In genomic region chr2:173218416-173219141, GRCm38 (mm10) we compare ENCODE assay signal across 9 mouse cellular contexts. TPM values are rescaled to one million over a fixed set of nuclear protein-coding genes. Genes with fewer than 3 reads are reported as not detected.
DNase-seq lines count a peak whose midpoint lies in the region; ATAC-seq lines count a peak whose summit lies in the region.
"Had no signal": no experiment of that assay in that cellular context is flagged by ENCODE, and none has a peak within 500 bp of the region (broad histone marks: within the 10 kb centered on the region; RNA-seq: fewer than 3 reads in every experiment).

TSS of gene Zbp1 (minus strand) at chr2:173218923.

- H3K9ac ChIP-seq in heart, embryonic 11.5 days (ENCODE audit: low read depth, low read length), result no peak within 1 kb of the TSS
- H3K9ac ChIP-seq: stomach, embryonic 15.5 days had no signal

- 61% methylated on average over 11 of the region's 11 CpGs for WGBS in heart, embryonic 11.5 days (ENCODE audit: insufficient replicate concordance)
- WGBS in embryonic facial prominence, embryonic 10.5 days, result 76% methylated on average over 11 of the region's 11 CpGs

- no peak for ATAC-seq in heart, embryonic 11.5 days (replicated peaks; ENCODE audit: insufficient number of reproducible peaks, low FRiP score, low TSS enrichment)
- ATAC-seq in monocyte, adult 5-6 weeks (replicated peaks; ENCODE audit: insufficient number of reproducible peaks, low FRiP score, low TSS enrichment, poor library complexity, severe bottlenecking), result peak; percentile 76

- peak; percentile 46 to 61 for DNase-seq in heart, adult 9 months (ENCODE audit: low spot score in 2 of 2)
- peak; percentile 67 for DNase-seq in 416B (ENCODE audit: low read depth)
- DNase-seq in yolk sac, embryonic 10.5 days (ENCODE audit: low spot score), result no peak
- DNase-seq in adrenal gland, postnatal 25 days, result no peak
- no peak for DNase-seq in embryonic facial prominence, embryonic 10.5 days (ENCODE audit: low spot score)

- H3K27ac ChIP-seq in heart, embryonic 11.5 days (ENCODE audit: low read depth, low read length), result no peak within 1 kb of the TSS
- no peak within 1 kb of the TSS for H3K27ac ChIP-seq in brown adipose tissue, adult 24 weeks (replicated peaks; ENCODE audit: low read depth, low read length)
- H3K27ac ChIP-seq in embryonic facial prominence, embryonic 10.5 days (replicated peaks), result no peak within 1 kb of the TSS
- H3K27ac ChIP-seq: stomach, embryonic 15.5 days had no signal

- H3K4me3 ChIP-seq in heart, embryonic 11.5 days (ENCODE audit: low read depth, low read length), result no peak within 1 kb of the TSS
- H3K4me3 ChIP-seq in brown adipose tissue, adult 24 weeks (ENCODE audit: insufficient read depth, low read depth, low read length), result peak within 1 kb of the TSS; percentile 34
- no peak within 1 kb of the TSS for H3K4me3 ChIP-seq in embryonic facial prominence, embryonic 10.5 days
- H3K4me3 ChIP-seq: stomach, embryonic 15.5 days had no signal

- H3K27me3 ChIP-seq in heart, embryonic 11.5 days (ENCODE audit: control insufficient read depth, insufficient read depth, low read length), result peaks cover 13% of the 10 kb centered on the region
- peaks cover 9% of the 10 kb centered on the region; the same call in 1 of the 2 replicates for H3K27me3 ChIP-seq in embryonic facial prominence, embryonic 10.5 days (replicated peaks; ENCODE audit: low read depth, poor library complexity, severe bottlenecking)
- H3K27me3 ChIP-seq: stomach, embryonic 15.5 days had no signal

- H3K4me2 ChIP-seq in heart, embryonic 11.5 days, result no peak within 1 kb of the TSS
- H3K4me2 ChIP-seq: stomach, embryonic 15.5 days had no signal

- H3K4me1 ChIP-seq in heart, embryonic 11.5 days (ENCODE audit: control insufficient read depth, insufficient read depth, low read length), result no peaks in the 10 kb centered on the region
- H3K4me1 ChIP-seq in brown adipose tissue, adult 24 weeks (ENCODE audit: control insufficient read depth, insufficient read depth, insufficient read length, low read length), result peaks cover 3% of the 10 kb centered on the region; the same call in 1 of the 2 replicates
- peaks cover 3% of the 10 kb centered on the region for H3K4me1 ChIP-seq in embryonic facial prominence, embryonic 10.5 days
- H3K4me1 ChIP-seq: stomach, embryonic 15.5 days had no signal

- H3K36me3 ChIP-seq in heart, embryonic 11.5 days (ENCODE audit: control insufficient read depth, insufficient read depth, low read length), result no peaks in the 10 kb centered on the region
- H3K36me3 ChIP-seq in embryonic facial prominence, embryonic 10.5 days (replicated peaks), result no peaks in the 10 kb centered on the region
- H3K36me3 ChIP-seq: stomach, embryonic 15.5 days had no signal

- no peaks in the 10 kb centered on the region for H3K9me3 ChIP-seq in heart, embryonic 11.5 days (replicated peaks; ENCODE audit: control insufficient read depth, low read length)
- no peaks in the 10 kb centered on the region for H3K9me3 ChIP-seq in embryonic facial prominence, embryonic 10.5 days
- H3K9me3 ChIP-seq: stomach, embryonic 15.5 days had no signal

RNA-seq across cellular contexts. Expression of gene Zbp1, which starts in this region (rescaled TPM):
- polyA plus RNA-seq in heart, embryonic 11.5 days (2014; fragmentation: Nextera tagmentation; extraction: Ambion mirVana), result not detected in 2 replicates
- polyA plus RNA-seq in brown adipose tissue, adult 24 weeks (2012; ENCODE audit: insufficient read depth, insufficient read length, missing spikeins), result 1.6 TPM in 1 of 2 replicates, not detected in the other
- total RNA-seq in monocyte, adult 5-6 weeks (2017), result 74.4 to 86.1 TPM (median 81.1 TPM) in 3 replicates
- total RNA-seq in adrenal gland, postnatal 25 days (2021), result 2.6 and 3.5 TPM in 2 replicates
- polyA plus RNA-seq in embryonic facial prominence, embryonic 10.5 days (2016; fragmentation: Nextera tagmentation; extraction: Ambion mirVana), result not detected in 2 replicates

Comparison
In these comparisons a context has a peak if more than half of its experiments do, and no peak if none do; other contexts are left out.
1. RNA of gene Zbp1 (total RNA-seq): 74.4 to 86.1 TPM in monocyte, adult 5-6 weeks; 2.6 to 3.5 TPM in adrenal gland, postnatal 25 days; every median in the first group is over 10 times any median in the second.
2. DNase-seq: peak in heart, adult 9 months (2 of 2) and 416B (single experiment); none in yolk sac, embryonic 10.5 days (single experiment), adrenal gland, postnatal 25 days (single experiment) and embryonic facial prominence, embryonic 10.5 days (single experiment).